Mouse (Mus musculus) heart, postnatal 0 days (tissue): ENCODE data around the gene Slc16a10. TPM values are rescaled to one million over a fixed set of nuclear protein-coding genes. Genes with fewer than 3 reads are reported as not detected.

ENCODE experiments used
- ATAC-seq: fragments of 200-750 bp; cut with Nextera tagmentation; 2 replicates; pipeline ENCODE4 v1.8.0; 2017; ENCODE audit warnings: low read depth, moderate number of reproducible peaks, moderate library complexity; ENCODE audit not compliant: insufficient read depth
- DNase-seq: peaks from one replicate; pipeline ENCODE4 v3.0.0-alpha.2; 2016; ENCODE audit warnings: low spot score
- H3K27ac ChIP-seq: fragments of 300-500 bp; sonication (generic); 2 replicates; pipeline ENCODE4 v1.5.1; 2014; ENCODE audit warnings: low read depth, mild to moderate bottlenecking
- H3K27me3 ChIP-seq: fragments of 300-500 bp; sonication (generic); 2 replicates; pipeline ENCODE4 v1.6.1; 2014; ENCODE audit warnings: low read length, mixed read lengths; ENCODE audit not compliant: control insufficient read depth, insufficient read depth
- H3K36me3 ChIP-seq: fragments of 300-500 bp; sonication (generic); replicated peaks from 2 replicates; pipeline ENCODE4 v1.6.1; 2014; ENCODE audit warnings: low read length, mixed read lengths; ENCODE audit not compliant: control insufficient read depth, insufficient read depth
- H3K4me1 ChIP-seq: fragments of 300-500 bp; sonication (generic); 2 replicates; pipeline ENCODE4 v1.6.1; 2014; ENCODE audit warnings: antibody characterized with exemption; ENCODE audit not compliant: control insufficient read depth, insufficient read depth
- H3K4me2 ChIP-seq: fragments of 300-500 bp; sonication (generic); 2 replicates; pipeline ENCODE4 v1.6.1; 2014; ENCODE audit warnings: low read depth, mild to moderate bottlenecking, low read length, moderate library complexity
- H3K4me3 ChIP-seq: fragments of 300-500 bp; sonication (generic); 2 replicates; pipeline ENCODE4 v1.5.1; 2014; ENCODE audit warnings: low read depth, low read length
- H3K9ac ChIP-seq: fragments of 300-500 bp; sonication (generic); replicated peaks from 2 replicates; pipeline ENCODE4 v1.6.1; 2014; ENCODE audit warnings: low read depth, low read length, mixed read lengths
- H3K9me3 ChIP-seq: fragments of 300-500 bp; sonication (generic); replicated peaks from 2 replicates; pipeline ENCODE4 v1.6.1; 2016; ENCODE audit warnings: low read length; ENCODE audit not compliant: control insufficient read depth
- CTCF ChIP-seq: IDR thresholded peaks from 2 replicates; pipeline ENCODE4 v1.5.1; 2016; ENCODE audit warnings: antibody characterized with exemption, control low read depth, low read depth
- EP300 ChIP-seq: IDR thresholded peaks from 2 replicates; pipeline ENCODE4 v1.6.1; 2016; ENCODE audit warnings: antibody characterized with exemption, low read depth
- WGBS: fragments of 180-500 bp; shearing (Covaris S2); extraction: QIAGEN DNeasy Blood & Tissue Kit; methylation state at CpG from one replicate; pipeline ENCODE4 v1.1.7; 2014; 5-methylcytosine and 5-hydroxymethylcytosine counted together
- polyA plus RNA-seq: library from polyadenylated mRNA; unstranded; fragments of >200 nt; fragmentation: Nextera tagmentation; extraction: Ambion mirVana; gene quantifications from 2 replicates; pipeline ENCODE4 v1.2.1, GENCODE M21; 2015
- total RNA-seq: library from RNA; depleted of rRNA; stranded (reverse); fragments of >200 nt; gene quantifications from 2 replicates; pipeline ENCODE4 v1.2.3, GENCODE M21; 2014; ENCODE audit warnings: low replicate concordance

Slc16a10 gene
- total and polyA plus RNA-seq, 2 experiments from 2014 or later: 11.6 to 15.6 TPM

GRCm38 (mm10) chr10:40107995-40108394 lies 34.1 kb downstream of the Slc16a10 start:
- ATAC-seq (no peak), DNase-seq (no peak)
- Histone ChIP-seq H3K36me3 (no peaks in the 10 kb centered on the region), H3K4me3 (no peak overlapping the region), H3K27me3 (no peaks in the 10 kb centered on the region), H3K4me2 (no peak overlapping the region), H3K9ac (no peak overlapping the region), H3K9me3 (no peaks in the 10 kb centered on the region), H3K4me1 (peaks cover 5% of the 10 kb centered on the region), H3K27ac (no peak overlapping the region)
- TF ChIP-seq CTCF: no peak
- TF ChIP-seq EP300: no peak
- 78% methylated on average over 1 of the region's 1 CpGs for WGBS

- H3K9me3 ChIP-seq: no peaks in the 10 kb centered on the region
- no peak overlapping the region for H3K4me3 ChIP-seq
- DNase-seq: no peak
- no peak overlapping the region for H3K4me2 ChIP-seq
- TF ChIP-seq EP300: no peak
- TF ChIP-seq CTCF: no peak
- no peak overlapping the region for H3K9ac ChIP-seq
- no peak for ATAC-seq
- WGBS: 67% methylated on average over 1 of the region's 1 CpGs
- no peaks in the 10 kb centered on the region for H3K27me3 ChIP-seq
- no peaks in the 10 kb centered on the region for H3K36me3 ChIP-seq
- peaks cover 5% of the 10 kb centered on the region for H3K4me1 ChIP-seq
- H3K27ac ChIP-seq: no peak overlapping the region
Measured at GRCm38 (mm10) chr10:40105174-40105573, 36.9 kb downstream of the Slc16a10 start.

DNA sequence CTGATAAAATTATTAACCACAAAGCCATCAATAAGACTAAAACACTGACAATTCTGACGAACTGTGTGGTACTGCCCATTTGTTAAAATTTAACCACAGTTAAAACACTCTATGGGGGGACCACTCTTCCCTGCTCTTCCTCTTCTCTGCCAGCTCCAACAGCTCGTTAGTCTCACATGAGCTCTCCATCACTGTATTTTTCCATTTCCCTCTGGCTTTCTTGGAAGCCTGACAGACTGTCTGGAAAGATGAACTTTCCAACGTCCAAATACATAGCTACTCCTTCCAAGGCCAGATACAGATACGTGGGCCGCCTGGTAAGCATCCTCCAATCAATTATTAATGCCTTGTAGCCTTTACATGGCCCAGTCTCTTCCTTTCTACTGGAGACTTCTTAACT lies 38.3 kb downstream of the Slc16a10 start:
- 55% methylated on average over 5 of the region's 5 CpGs for WGBS
- H3K9ac ChIP-seq: no peak overlapping the region
- no peak overlapping the region for H3K27ac ChIP-seq
- TF ChIP-seq CTCF (no peak), EP300 (no peak)
- H3K4me3 ChIP-seq: no peak overlapping the region
- H3K9me3 ChIP-seq: no peaks in the 10 kb centered on the region
- no peaks in the 10 kb centered on the region for H3K36me3 ChIP-seq
- DNase-seq (no peak), ATAC-seq (no peak)
- no peak overlapping the region for H3K4me2 ChIP-seq
- no peaks in the 10 kb centered on the region for H3K27me3 ChIP-seq
- H3K4me1 ChIP-seq: peaks cover 5% of the 10 kb centered on the region; the same call in 1 of the 2 replicates

- Histone ChIP-seq H3K9ac (no peak overlapping the region), H3K9me3 (no peaks in the 10 kb centered on the region), H3K4me2 (no peak overlapping the region), H3K4me1 (peaks cover 1% of the 10 kb centered on the region; the same call in 1 of the 2 replicates), H3K36me3 (no peaks in the 10 kb centered on the region), H3K4me3 (no peak overlapping the region), H3K27me3 (no peaks in the 10 kb centered on the region), H3K27ac (no peak overlapping the region)
- DNase-seq (no peak), ATAC-seq (no peak)
- TF ChIP-seq CTCF (no peak), EP300 (no peak)
- WGBS: 38% methylated on average over 8 of the region's 8 CpGs
Measured at GRCm38 (mm10) chr10:40102986-40103385, 39.1 kb downstream of the Slc16a10 start.

DNA sequence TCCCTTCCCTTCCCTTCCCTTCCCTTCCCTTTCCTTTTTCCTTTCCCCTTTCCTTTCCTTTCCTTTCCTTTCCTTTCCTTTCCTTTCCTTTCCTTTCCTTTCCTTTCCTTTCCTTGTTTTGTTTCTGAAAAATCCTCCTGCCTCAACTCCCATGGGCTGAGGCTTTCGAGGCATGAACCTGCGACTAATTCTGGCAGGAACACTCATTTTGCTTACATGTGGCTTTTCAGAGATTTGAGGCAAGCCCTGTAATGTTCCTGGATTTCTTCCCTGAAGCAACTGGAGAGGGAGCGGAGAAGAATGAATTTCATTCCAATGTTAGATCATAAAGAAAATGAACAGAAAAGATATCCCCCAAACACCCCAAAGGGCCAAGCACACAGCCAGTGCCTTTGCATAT lies 39.9 kb downstream of the Slc16a10 start:
- H3K27me3 ChIP-seq: no peaks in the 10 kb centered on the region
- no peak overlapping the region for H3K9ac ChIP-seq
- no peaks in the 10 kb centered on the region for H3K36me3 ChIP-seq
- TF ChIP-seq EP300: no peak
- TF ChIP-seq CTCF: no peak
- H3K4me1 ChIP-seq: no peaks in the 10 kb centered on the region
- WGBS: 67% methylated on average over 3 of the region's 3 CpGs
- H3K27ac ChIP-seq: no peak overlapping the region
- H3K9me3 ChIP-seq: no peaks in the 10 kb centered on the region
- DNase-seq: no peak
- no peak overlapping the region for H3K4me2 ChIP-seq
- H3K4me3 ChIP-seq: no peak overlapping the region
- no peak for ATAC-seq

- Histone ChIP-seq H3K9ac (no peak overlapping the region), H3K27me3 (no peaks in the 10 kb centered on the region), H3K4me2 (no peak overlapping the region), H3K4me1 (peaks cover 7% of the 10 kb centered on the region; the same call in 1 of the 2 replicates), H3K27ac (no peak overlapping the region), H3K4me3 (no peak overlapping the region), H3K9me3 (no peaks in the 10 kb centered on the region), H3K36me3 (no peaks in the 10 kb centered on the region)
- no peak for TF ChIP-seq CTCF
- TF ChIP-seq EP300: no peak
- WGBS: 76% methylated on average over 1 of the region's 1 CpGs
- DNase-seq: no peak
- ATAC-seq: no peak
Measured at GRCm38 (mm10) chr10:40098441-40098840, 43.6 kb downstream of the Slc16a10 start.
